Mouse (Mus musculus) MN1 (cell line): ENCODE data around the gene Gm45140.
A peak's percentile ranks its signal among the peaks of the same experiment; 100 is the strongest.
"Not testable (repeated sequence)": the region's sequence is repeated elsewhere in the genome, so short reads cannot be mapped to it uniquely, and the experiment has no call there.

Experiments
- DNase-seq: peaks from one replicate; pipeline ENCODE4 v3.0.0-alpha.2; 2016; ENCODE audit warnings: low spot score

The Gm45140 gene

GRCm38 (mm10) chr6:87775588-87776245 lies 59.9 kb downstream of the Gm45140 start:
- DNase-seq = no peak

DNA sequence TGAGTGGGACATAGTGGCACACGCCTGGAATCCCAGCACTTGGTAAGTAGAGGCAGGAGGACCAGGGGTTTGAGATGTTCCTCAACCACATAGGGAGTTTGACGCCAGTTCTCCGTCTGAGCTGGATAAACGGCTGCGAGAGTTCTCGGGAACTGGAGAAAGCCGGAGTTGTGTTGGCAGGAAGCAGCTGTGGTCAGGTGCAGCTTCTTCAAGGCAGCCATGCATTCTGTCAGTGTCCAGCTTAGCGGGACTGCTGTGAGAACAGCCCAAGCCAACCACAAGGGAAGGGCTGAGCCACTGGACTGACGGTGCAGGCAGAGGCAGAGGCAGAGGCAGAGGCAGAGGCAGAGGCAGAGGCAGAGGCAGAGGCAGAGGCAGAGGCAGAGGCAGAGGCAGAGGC lies 60.7 kb downstream of the Gm45140 start:
- DNase-seq = no peak

- no peak for DNase-seq
Measured at GRCm38 (mm10) chr6:87774466-87774865, 61.1 kb downstream of the Gm45140 start.

DNA sequence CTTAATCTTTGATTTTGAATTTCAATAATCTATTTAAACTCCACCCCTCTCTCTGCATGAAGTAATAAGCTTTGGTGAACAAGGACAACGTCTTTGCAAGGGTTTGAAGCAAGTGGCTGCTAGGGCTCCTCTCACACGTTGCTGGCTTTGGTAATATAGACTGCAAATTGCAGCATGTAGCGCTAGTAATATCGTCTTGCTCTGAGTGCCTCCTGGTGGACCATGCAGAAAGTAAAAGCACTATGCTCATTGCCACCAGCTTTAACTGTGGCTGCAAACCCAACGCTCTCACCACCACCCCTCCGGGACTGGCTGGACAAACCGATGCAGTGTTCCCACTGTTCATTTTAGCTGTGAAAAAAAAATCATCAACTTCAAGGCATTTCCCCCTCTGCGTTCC lies 65.0 kb downstream of the Gm45140 start:
- DNase-seq = peak; percentile 70

DNA sequence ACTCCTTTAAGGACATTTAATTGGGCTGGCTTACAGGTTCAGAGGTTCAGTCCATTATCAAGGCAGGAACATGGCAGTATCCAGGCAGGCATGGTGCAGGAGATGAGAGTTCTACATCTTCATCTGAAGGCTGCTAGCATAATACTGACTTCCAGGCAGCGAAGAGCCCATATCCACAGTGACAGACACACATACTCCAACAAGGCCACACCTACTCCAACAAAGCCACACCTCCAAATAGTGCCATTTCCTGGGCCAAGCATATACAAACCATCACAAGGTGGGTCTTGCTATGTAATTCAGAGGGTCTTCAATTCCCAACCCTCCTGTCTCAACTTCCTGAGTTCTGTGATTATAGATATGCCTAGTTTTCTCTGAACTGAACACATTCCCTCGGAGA lies 71.3 kb downstream of the Gm45140 start:
- not testable (repeated sequence) for DNase-seq

DNA sequence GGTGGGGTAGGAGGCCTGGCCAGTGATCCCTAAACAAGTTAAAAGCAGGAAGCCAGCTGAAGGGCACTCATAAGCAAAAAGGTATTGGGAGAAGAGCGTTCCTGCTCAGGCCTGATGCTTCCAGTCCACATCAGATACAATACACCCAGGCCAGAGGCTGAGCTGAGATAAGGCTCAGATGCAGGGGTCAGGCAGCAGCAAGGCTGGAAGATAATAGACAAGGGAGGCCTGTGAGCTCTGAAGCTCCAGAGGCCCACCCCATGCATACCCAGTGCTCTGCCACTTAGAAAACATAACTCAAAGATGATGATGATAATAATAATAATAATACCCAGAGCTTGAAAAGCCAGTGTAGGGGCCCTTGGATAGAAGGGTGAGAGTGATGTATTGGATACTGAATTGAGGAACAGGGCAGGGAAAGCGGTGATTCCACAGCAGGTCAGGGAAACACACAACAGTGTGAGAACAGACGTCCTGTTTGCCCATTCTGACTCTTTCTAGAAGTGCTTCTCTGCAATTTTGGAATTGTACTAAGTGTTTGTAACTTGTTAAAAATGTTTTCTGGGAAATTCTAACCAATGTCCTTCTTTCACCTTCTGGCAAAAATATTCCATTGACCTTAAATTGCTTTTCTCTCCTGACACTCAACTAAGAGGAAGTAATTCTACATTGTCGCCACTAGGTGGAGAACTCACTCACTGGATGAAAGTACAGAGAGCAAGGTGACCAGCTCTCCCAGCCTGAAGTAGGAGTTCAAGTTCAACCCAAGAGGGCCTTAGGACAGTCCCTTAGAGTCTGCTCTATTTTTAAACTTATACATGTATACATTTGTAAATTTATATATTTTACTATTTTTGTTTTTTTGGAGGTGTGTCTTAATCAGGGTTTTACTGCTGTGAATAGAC lies 72.0 kb downstream of the Gm45140 start:
- peak; percentile 46 for DNase-seq

GRCm38 (mm10) chr6:87762161-87762560 lies 73.4 kb downstream of the Gm45140 start:
- DNase-seq = no peak

GRCm38 (mm10) chr6:87759850-87760249 lies 75.7 kb downstream of the Gm45140 start:
- no peak for DNase-seq

- no peak for DNase-seq
Measured at GRCm38 (mm10) chr6:87759404-87759803, 76.2 kb downstream of the Gm45140 start.

DNA sequence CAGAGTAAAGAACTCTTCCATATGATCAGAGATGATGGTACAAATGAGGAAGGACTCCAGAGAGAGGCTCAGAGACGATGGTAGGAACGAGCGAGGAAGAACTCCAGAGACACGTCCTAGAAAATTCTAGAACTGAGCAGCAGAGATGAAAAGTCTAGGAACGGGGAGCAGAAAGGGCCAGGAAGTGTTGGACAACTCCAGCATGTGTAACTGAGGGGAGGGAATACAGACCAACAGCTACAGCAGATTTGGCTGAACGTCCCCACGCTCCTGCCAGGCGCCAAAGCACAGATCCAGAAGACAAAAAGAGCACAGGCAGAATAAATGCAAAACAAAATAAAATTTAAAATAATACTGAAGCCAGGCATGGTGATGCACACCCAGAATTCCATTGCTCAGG lies 78.7 kb downstream of the Gm45140 start:
- no peak for DNase-seq

GRCm38 (mm10) chr6:87755196-87755595 lies 80.4 kb downstream of the Gm45140 start:
- DNase-seq = no peak

DNA sequence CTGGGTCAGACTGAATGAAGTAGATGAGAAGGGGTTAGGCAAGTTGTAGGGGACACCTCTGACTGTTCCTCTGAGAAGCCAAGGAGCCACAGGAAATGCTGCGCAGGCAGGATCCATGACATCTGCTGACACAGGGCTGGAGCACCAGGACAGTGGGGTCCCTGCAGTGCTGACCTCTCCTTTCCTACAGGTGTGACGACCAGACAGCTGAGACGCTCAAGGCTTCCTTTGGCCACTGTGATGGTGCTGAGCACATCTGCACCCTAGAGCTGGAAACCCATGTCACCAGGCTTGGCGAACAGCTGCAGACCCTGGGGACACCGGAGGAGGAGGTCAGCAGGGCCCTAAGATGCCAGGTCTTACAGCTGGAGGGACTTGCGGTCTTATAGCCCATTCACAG lies 84.0 kb downstream of the Gm45140 start:
- DNase-seq = no peak

DNA sequence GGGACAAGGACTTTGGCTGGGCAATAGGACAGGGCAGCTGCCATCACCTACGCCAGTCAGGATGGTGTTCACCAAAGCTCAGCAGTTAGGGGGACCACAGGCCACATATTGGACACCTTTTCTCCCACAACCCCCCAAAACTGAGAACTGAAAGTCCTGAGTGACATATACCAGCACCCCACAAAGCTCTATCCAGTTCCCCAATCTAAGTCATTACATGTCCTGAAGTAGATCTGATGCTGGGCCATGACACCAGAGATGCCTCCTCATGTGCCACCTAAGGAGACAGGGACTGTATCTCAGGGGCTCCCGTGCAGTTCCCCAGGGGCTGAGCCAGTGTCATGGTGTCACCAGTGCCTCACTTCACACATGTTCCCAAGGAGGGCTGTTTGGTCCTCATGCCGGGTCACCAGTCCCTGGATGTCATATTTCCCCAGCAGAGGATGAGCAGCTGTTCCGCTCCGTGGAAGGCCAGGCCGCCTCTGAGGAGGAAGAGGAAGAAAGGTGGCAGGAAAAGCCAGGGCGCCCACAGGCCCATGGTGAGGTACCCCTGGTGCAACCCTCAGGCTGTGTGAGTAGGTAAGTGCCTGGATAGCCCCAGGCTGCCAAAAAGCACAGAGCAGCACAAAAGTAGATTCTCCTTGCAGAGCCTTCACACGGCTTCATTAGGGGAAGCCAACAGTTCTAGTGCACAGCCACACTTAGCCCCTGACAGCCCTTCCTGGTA lies 85.2 kb downstream of the Gm45140 start:
- DNase-seq = no peak

DNA sequence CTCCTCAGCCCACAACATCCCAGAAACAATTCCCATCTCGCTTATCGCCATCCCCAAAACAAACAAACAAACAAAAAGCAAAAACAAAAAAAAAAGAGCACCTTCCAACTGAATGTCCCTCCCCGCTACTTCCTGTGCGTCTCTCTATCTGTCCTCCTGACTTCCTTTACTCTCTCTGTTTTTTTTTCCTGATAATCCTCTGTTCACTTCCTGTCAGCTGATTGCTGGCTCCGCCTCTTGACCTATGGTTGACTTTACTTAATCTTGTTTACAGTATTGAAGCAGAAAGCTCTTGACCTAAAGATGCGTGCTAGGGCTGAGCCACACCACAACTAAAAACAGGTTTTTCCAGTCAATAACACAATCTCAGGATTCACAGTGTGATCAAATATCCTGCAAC lies 87.1 kb downstream of the Gm45140 start:
- no peak for DNase-seq

DNA sequence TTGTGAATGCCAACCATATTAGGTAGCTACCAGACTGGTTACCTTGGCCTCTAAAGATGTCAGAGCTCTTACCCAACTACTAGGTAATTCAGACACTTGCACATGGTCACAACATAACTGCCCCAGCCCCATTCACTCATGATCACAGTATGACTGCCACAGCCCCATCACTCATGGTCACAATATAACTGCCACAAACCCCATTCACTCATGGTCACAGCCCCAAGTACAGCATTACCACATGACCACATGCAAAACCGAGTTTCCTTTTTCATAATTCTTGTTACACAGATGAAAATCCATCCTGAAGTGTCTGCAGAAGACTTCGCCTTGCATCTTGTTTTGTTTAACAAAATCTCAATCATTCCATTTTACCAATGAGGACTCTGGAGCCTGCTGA lies 87.5 kb downstream of the Gm45140 start:
- no peak for DNase-seq

DNA sequence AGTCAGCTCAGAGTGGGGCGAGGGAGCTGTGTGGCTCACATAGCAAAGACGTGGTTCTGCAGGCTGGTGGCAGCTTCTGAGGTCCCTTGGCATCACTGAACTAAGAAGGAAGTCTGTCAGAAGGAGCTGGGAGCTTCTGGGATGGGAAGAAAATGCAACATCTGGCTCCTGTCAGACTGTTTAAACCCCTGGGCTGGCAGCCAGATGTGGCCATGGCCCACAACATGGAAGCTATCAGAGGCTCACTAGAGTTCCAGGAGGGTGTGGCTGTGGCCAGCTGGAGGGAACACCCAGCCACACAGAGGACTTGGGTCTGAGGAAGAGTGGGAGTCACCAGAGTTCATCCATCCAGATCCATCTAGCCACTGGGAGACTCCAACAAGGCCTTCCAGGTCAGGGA lies 88.7 kb downstream of the Gm45140 start:
- peak; percentile 20 for DNase-seq

DNA sequence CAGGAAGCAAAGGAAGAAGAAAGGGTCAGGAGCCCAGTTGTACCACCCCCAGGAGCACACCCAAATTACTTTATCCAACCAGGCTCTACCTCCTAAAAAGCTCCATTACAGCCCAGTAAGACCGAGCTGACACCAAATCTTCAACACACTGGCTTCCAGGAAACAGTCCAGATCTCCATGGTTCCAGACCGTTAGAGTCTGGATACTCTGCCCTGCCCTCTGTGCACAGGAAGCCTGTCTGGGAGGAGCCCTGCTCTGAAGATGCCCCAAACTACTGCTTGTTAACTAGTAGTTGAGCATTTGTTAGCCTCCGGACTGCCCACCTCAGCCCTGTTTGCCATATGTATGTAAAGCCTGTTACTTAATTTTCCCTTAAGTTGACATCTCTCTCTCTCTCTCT lies 89.5 kb downstream of the Gm45140 start:
- no peak for DNase-seq

- no peak for DNase-seq
Measured at GRCm38 (mm10) chr6:87745301-87745700, 90.3 kb downstream of the Gm45140 start.

DNA sequence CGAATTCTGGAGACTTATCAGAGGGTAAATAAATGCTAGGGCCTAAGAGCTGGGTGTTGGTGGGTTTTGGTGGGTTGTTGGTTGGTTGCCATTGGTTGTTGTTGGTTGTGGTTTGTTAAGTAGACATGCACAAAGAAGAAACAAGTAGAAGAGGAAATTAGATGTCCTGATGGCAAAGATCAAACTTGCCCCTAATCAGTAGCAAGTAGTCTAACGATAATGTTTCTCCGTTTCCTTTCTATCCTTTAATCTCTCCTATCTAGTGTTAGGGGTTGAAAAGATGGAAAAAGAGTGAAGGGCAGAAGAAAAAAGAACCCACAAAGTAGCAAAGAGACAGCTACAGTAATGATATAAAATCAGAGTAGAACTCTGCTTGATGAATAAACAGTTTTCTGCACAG lies 91.0 kb downstream of the Gm45140 start:
- DNase-seq = no peak

DNA sequence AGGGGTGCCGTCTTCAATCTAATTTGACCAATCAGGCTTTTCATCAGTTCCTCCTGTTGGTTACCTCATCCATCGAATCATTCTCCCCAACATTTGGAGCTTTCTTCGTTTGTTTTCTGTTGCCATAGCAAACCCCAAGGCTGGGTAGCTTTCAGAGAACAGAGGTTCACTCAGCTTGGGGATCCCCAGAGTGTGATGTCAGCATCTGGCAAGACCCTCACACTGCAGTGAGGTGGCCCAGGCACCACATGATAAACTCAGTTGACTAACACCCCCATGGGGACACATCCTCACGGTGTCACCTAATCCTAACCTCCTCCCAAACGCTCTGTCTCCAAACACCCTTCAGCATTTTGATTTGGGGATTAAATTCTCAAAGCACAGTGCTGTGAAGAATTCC lies 92.3 kb downstream of the Gm45140 start:
- no peak for DNase-seq

GRCm38 (mm10) chr6:87742804-87743203 lies 92.8 kb downstream of the Gm45140 start:
- DNase-seq = no peak

- DNase-seq = no peak
Measured at GRCm38 (mm10) chr6:87741978-87742377, 93.6 kb downstream of the Gm45140 start.

- DNase-seq = no peak
Measured at GRCm38 (mm10) chr6:87740496-87740895, 95.1 kb downstream of the Gm45140 start.
